Mouse (Mus musculus): ENCODE results near the gene Myl12a. TPM values are rescaled to one million over a fixed set of nuclear protein-coding genes. Genes with fewer than 3 reads are reported as not detected.

Gene Myl12a
- polyA plus RNA-seq, 1 experiment: 160 TPM

- DNase-seq: no peak
- Histone ChIP-seq H3K36me3 (ENCODE audit: control insufficient read depth, insufficient read depth, low read length) (no peaks in the 10 kb centered on the region), H3K4me1 (ENCODE audit: control insufficient read depth, insufficient read depth, low read length) (no peaks in the 10 kb centered on the region), H3K4me3 (ENCODE audit: insufficient read depth, low read depth, low read length) (no peak overlapping the region), H3K27ac (ENCODE audit: insufficient read depth, low read depth, low read length) (no peak overlapping the region), H3K27me3 (replicated peaks; ENCODE audit: control insufficient read depth, insufficient read depth, low read length) (no peaks in the 10 kb centered on the region)
- TF ChIP-seq POLR2A (IDR thresholded peaks at IDR 0.05; ENCODE audit: low read depth, low read length) (no peak), CTCF (conservative IDR thresholded peaks at IDR 0.05; ENCODE audit: insufficient read depth, insufficient read length, low read depth, low read length) (no peak)
- 90% methylated on average over 6 of the region's 6 CpGs for WGBS
Observed at GRCm38 (mm10) chr17:71013105-71013504, 10.4 kb upstream of the Myl12a start.

DNA sequence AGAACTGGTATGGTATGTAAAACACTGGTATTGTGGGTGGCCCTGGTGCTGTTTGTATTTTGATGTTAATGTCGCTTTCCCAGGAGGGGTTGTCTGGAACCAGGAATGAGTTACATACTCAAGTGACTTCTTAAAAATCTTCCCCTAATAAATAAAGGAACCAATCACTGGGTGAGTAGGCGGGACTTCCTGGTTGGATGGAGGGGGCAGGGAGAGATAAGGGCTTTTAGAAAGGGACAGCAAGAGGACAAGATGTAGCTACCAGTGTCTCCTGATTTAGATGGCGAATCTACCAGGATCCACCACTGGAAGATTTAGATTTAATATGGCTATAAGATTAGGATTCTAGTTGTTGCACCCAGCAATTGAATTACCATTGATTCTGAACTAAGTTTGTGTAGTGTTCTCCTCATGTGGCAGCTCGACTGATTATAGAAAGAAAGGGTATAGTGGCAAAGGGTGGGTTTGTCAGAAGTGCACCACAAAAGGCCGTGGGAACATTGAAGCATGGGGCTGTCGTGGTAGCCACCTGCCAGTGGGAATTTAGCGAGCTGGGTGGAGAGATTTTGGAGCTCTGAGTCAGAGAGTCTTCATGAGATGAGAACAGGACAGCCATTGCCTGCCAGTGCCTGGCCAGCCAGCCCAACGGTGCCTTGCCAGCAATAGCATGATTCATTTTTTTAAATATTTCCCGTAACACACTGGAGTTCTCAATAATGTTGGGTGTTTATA is 9.4 kb upstream of the Myl12a start:
- TF ChIP-seq POLR2A (IDR thresholded peaks at IDR 0.05; ENCODE audit: low read depth, low read length) (no peak), CTCF (conservative IDR thresholded peaks at IDR 0.05; ENCODE audit: insufficient read depth, insufficient read length, low read depth, low read length) (no peak)
- WGBS: 95% methylated on average over 9 of the region's 9 CpGs

GRCm38 (mm10) chr17:71010646-71011242 is 8.1 kb upstream of the Myl12a start:
- WGBS: 76% methylated on average over 7 of the region's 7 CpGs
- no peak overlapping the region for H3K4me3 ChIP-seq (ENCODE audit: insufficient read depth, low read depth, low read length)

More for the DNA sequence above, 9.4 kb upstream of the Myl12a start:
- no peaks in the 10 kb centered on the region for H3K4me1 ChIP-seq (ENCODE audit: control insufficient read depth, insufficient read depth, low read length)
- no peaks in the 10 kb centered on the region for H3K36me3 ChIP-seq (ENCODE audit: control insufficient read depth, insufficient read depth, low read length)
- no peak overlapping the region for H3K4me3 ChIP-seq (ENCODE audit: insufficient read depth, low read depth, low read length)
- DNase-seq: no peak
- H3K27ac ChIP-seq (ENCODE audit: insufficient read depth, low read depth, low read length): no peak overlapping the region
- H3K27me3 ChIP-seq (replicated peaks; ENCODE audit: control insufficient read depth, insufficient read depth, low read length): no peaks in the 10 kb centered on the region

GRCm38 (mm10) chr17:71009751-71010150 is 7.1 kb upstream of the Myl12a start:
- no peak for DNase-seq
- Histone ChIP-seq H3K27ac (ENCODE audit: insufficient read depth, low read depth, low read length) (no peak overlapping the region), H3K4me3 (ENCODE audit: insufficient read depth, low read depth, low read length) (no peak overlapping the region), H3K27me3 (replicated peaks; ENCODE audit: control insufficient read depth, insufficient read depth, low read length) (no peaks in the 10 kb centered on the region), H3K4me1 (ENCODE audit: control insufficient read depth, insufficient read depth, low read length) (no peaks in the 10 kb centered on the region), H3K36me3 (ENCODE audit: control insufficient read depth, insufficient read depth, low read length) (no peaks in the 10 kb centered on the region)
- WGBS: 43% methylated on average over 1 of the region's 1 CpGs
- no peak for TF ChIP-seq CTCF (conservative IDR thresholded peaks at IDR 0.05; ENCODE audit: insufficient read depth, insufficient read length, low read depth, low read length)
- no peak for TF ChIP-seq POLR2A (IDR thresholded peaks at IDR 0.05; ENCODE audit: low read depth, low read length)

More at GRCm38 (mm10) chr17:71010646-71011242, 8.1 kb upstream of the Myl12a start:
- Histone ChIP-seq H3K36me3 (ENCODE audit: control insufficient read depth, insufficient read depth, low read length) (no peaks in the 10 kb centered on the region), H3K4me1 (ENCODE audit: control insufficient read depth, insufficient read depth, low read length) (no peaks in the 10 kb centered on the region), H3K27me3 (replicated peaks; ENCODE audit: control insufficient read depth, insufficient read depth, low read length) (no peaks in the 10 kb centered on the region), H3K27ac (ENCODE audit: insufficient read depth, low read depth, low read length) (no peak overlapping the region)
- DNase-seq: no peak
- TF ChIP-seq POLR2A (IDR thresholded peaks at IDR 0.05; ENCODE audit: low read depth, low read length) (no peak), CTCF (conservative IDR thresholded peaks at IDR 0.05; ENCODE audit: insufficient read depth, insufficient read length, low read depth, low read length) (no peak)

DNA sequence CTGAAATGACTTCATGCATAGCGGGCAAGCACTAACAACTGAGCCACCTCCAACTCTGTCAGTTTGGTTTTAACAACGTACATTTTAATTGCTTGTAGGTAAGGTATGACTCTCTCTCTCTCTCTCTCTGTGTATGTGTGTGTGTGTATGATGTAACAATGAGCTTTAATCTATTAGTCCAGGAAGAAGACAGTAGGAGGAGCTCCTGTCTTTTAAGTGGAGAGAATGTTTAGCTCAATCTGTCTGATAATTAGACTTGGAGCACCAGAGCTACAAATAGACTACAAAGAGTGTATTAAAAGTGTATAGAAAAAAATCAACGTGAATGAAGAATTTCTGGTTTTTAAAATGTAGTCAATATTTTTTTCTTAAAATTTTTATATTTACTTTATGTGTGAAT is 6.0 kb upstream of the Myl12a start:
- H3K4me3 ChIP-seq (ENCODE audit: insufficient read depth, low read depth, low read length): no peak overlapping the region
- no peaks in the 10 kb centered on the region for H3K4me1 ChIP-seq (ENCODE audit: control insufficient read depth, insufficient read depth, low read length)
- no peak for DNase-seq
- H3K36me3 ChIP-seq (ENCODE audit: control insufficient read depth, insufficient read depth, low read length): no peaks in the 10 kb centered on the region
- 66% methylated on average over 3 of the region's 3 CpGs for WGBS
- H3K27ac ChIP-seq (ENCODE audit: insufficient read depth, low read depth, low read length): no peak overlapping the region
- no peaks in the 10 kb centered on the region for H3K27me3 ChIP-seq (replicated peaks; ENCODE audit: control insufficient read depth, insufficient read depth, low read length)
- TF ChIP-seq POLR2A (IDR thresholded peaks at IDR 0.05; ENCODE audit: low read depth, low read length) (no peak), CTCF (conservative IDR thresholded peaks at IDR 0.05; ENCODE audit: insufficient read depth, insufficient read length, low read depth, low read length) (no peak)

DNA sequence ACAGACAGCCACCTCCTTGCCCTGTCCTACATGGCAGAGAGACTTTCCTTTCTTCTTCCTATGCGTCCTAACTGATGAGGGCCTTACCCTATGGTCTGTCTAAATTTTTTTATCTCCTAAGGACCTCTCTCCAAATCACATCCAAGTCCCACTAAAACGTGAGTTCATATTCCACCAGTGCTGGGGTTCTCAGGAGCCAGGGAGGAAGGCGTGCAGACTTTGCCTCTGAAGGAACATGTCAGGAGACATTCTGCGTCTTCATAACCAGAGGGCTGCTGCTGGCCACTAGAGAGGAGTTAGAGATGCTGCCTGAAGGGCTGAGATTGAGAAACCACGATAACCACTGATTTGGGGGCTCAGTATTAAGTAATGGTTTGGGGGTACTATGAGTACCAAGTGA is 4.3 kb upstream of the Myl12a start:
- Histone ChIP-seq H3K4me3 (ENCODE audit: insufficient read depth, low read depth, low read length) (no peak overlapping the region), H3K27ac (ENCODE audit: insufficient read depth, low read depth, low read length) (no peak overlapping the region), H3K36me3 (ENCODE audit: control insufficient read depth, insufficient read depth, low read length) (no peaks in the 10 kb centered on the region), H3K4me1 (ENCODE audit: control insufficient read depth, insufficient read depth, low read length) (peaks cover 4% of the 10 kb centered on the region; the same call in 1 of the 2 replicates), H3K27me3 (replicated peaks; ENCODE audit: control insufficient read depth, insufficient read depth, low read length) (no peaks in the 10 kb centered on the region)
- no peak for DNase-seq
- WGBS: 92% methylated on average over 5 of the region's 5 CpGs
- no peak for TF ChIP-seq POLR2A (IDR thresholded peaks at IDR 0.05; ENCODE audit: low read depth, low read length)
- no peak for TF ChIP-seq CTCF (conservative IDR thresholded peaks at IDR 0.05; ENCODE audit: insufficient read depth, insufficient read length, low read depth, low read length)

GRCm38 (mm10) chr17:71004186-71004960 is 1.7 kb upstream of the Myl12a start:
- H3K36me3 ChIP-seq (ENCODE audit: control insufficient read depth, insufficient read depth, low read length): no peaks in the 10 kb centered on the region
- 96% methylated on average over 10 of the region's 10 CpGs for WGBS
- H3K27ac ChIP-seq (ENCODE audit: insufficient read depth, low read depth, low read length): no peak overlapping the region
- TF ChIP-seq CTCF (conservative IDR thresholded peaks at IDR 0.05; ENCODE audit: insufficient read depth, insufficient read length, low read depth, low read length): no peak
- TF ChIP-seq POLR2A (IDR thresholded peaks at IDR 0.05; ENCODE audit: low read depth, low read length): no peak
- no peak for DNase-seq
- no peak overlapping the region for H3K4me3 ChIP-seq (ENCODE audit: insufficient read depth, low read depth, low read length)
- H3K27me3 ChIP-seq (replicated peaks; ENCODE audit: control insufficient read depth, insufficient read depth, low read length): no peaks in the 10 kb centered on the region
- H3K4me1 ChIP-seq (ENCODE audit: control insufficient read depth, insufficient read depth, low read length): peaks cover 10% of the 10 kb centered on the region
